Mouse (Mus musculus) myocyte (in vitro differentiated cells): Measurements from ENCODE around the gene Usp7.

Experiments used
- MAX ChIP-seq: IDR thresholded peaks from one replicate; pipeline ENCODE4 v1.6.1; 2011; ENCODE audit warnings: low read depth, mild to moderate bottlenecking, control low read depth
- POLR2A ChIP-seq: IDR thresholded peaks from one replicate; pipeline ENCODE4 v1.6.1; 2011; ENCODE audit warnings: low read depth, mild to moderate bottlenecking, control low read depth, moderate library complexity; ENCODE audit not compliant: insufficient read length
- POLR2AphosphoS2 ChIP-seq: IDR thresholded peaks from one replicate; pipeline ENCODE4 v1.6.1; 2011; ENCODE audit warnings: low read depth, control low read depth; ENCODE audit not compliant: insufficient read length
- TCF12 ChIP-seq: IDR thresholded peaks from one replicate; pipeline ENCODE4 v1.6.1; 2011; ENCODE audit warnings: mild to moderate bottlenecking, control low read depth; ENCODE audit not compliant: poor library complexity, insufficient read depth, severe bottlenecking
- USF1 ChIP-seq: IDR thresholded peaks from one replicate; pipeline ENCODE4 v1.6.1; 2011; ENCODE audit warnings: low read depth, mild to moderate bottlenecking, control low read depth, moderate library complexity

GRCm38 (mm10) chr16:8737341-8737665, 54.8 kb downstream of the Usp7 start:
- TF ChIP-seq TCF12 (no peak), MAX (no peak), POLR2A (no peak), POLR2AphosphoS2 (no peak), USF1 (no peak)
